Mouse (Mus musculus) intestine, embryonic 15.5 days (tissue): ENCODE results near the gene Zbtb41. TPM values are rescaled to one million over a fixed set of nuclear protein-coding genes. Genes with fewer than 3 reads are reported as not detected.

Source experiments
- ATAC-seq: fragments of 200-750 bp; cut with Nextera tagmentation; 2 replicates; pipeline ENCODE4 v1.8.0; 2017; ENCODE audit warnings: moderate TSS enrichment, moderate library complexity
- H3K27ac ChIP-seq: fragments of 300-500 bp; sonication (generic); 2 replicates; pipeline ENCODE4 v1.5.1; 2015; ENCODE audit warnings: mild to moderate bottlenecking, inconsistent platforms
- H3K27me3 ChIP-seq: fragments of 300-500 bp; sonication (generic); replicated peaks from 2 replicates; pipeline ENCODE4 v1.6.1; 2015; ENCODE audit warnings: inconsistent platforms
- H3K36me3 ChIP-seq: fragments of 300-500 bp; sonication (generic); 2 replicates; pipeline ENCODE4 v1.6.1; 2015; ENCODE audit warnings: inconsistent platforms
- H3K4me1 ChIP-seq: fragments of 300-500 bp; sonication (generic); replicated peaks from 2 replicates; pipeline ENCODE4 v1.6.1; 2015; ENCODE audit warnings: inconsistent platforms
- H3K4me2 ChIP-seq: fragments of 300-500 bp; sonication (generic); replicated peaks from 2 replicates; pipeline ENCODE4 v1.6.1; 2015; ENCODE audit warnings: mild to moderate bottlenecking, inconsistent platforms
- H3K4me3 ChIP-seq: fragments of 300-500 bp; sonication (generic); replicated peaks from 2 replicates; pipeline ENCODE4 v1.5.1; 2015; ENCODE audit warnings: inconsistent platforms
- H3K9ac ChIP-seq: fragments of 300-500 bp; sonication (generic); 2 replicates; pipeline ENCODE4 v1.6.1; 2015; ENCODE audit warnings: inconsistent platforms
- H3K9me3 ChIP-seq: fragments of 300-500 bp; sonication (generic); 2 replicates; pipeline ENCODE4 v1.6.1; 2016; ENCODE audit warnings: inconsistent platforms
- WGBS: fragments of 180-500 bp; shearing (Covaris S2); methylation state at CpG from one replicate; pipeline ENCODE4 v1.1.7; 2015; 5-methylcytosine and 5-hydroxymethylcytosine counted together
- polyA plus RNA-seq: library from polyadenylated mRNA; unstranded; fragments of >200 nt; fragmentation: Nextera tagmentation; extraction: Ambion mirVana; gene quantifications from 2 replicates; pipeline ENCODE4 v1.2.1, GENCODE M21; 2015

Gene Zbtb41
- polyA plus RNA-seq, 1 experiment from 2014 or later: 8.6 TPM

DNA sequence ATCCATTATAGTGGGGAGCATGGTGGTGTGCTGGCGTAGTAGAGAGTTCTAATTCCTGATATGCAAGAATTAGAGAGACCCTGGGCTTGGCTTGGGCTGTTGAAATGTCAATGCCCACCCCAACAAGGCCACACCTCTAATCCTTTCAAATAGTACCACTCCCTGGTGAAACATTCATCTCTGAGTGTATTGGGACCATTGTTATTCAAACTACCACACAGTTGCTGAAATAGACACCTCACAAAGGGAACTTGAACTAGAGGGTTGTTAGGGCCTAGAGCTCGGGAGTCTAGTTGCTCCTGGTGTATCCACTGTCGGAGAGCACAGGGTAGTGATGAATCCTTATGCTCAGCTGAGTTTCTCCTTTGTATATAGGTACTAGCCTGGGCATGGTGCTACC, 72.5 kb downstream of the Zbtb41 start:
- Histone ChIP-seq H3K4me1 (no peaks in the 10 kb centered on the region), H3K27me3 (no peaks in the 10 kb centered on the region), H3K9me3 (no peaks in the 10 kb centered on the region), H3K9ac (no peak overlapping the region), H3K27ac (no peak overlapping the region), H3K4me2 (no peak overlapping the region), H3K36me3 (peaks cover 15% of the 10 kb centered on the region), H3K4me3 (no peak overlapping the region)
- 90% methylated on average over 3 of the region's 3 CpGs for WGBS
- no peak for ATAC-seq

DNA sequence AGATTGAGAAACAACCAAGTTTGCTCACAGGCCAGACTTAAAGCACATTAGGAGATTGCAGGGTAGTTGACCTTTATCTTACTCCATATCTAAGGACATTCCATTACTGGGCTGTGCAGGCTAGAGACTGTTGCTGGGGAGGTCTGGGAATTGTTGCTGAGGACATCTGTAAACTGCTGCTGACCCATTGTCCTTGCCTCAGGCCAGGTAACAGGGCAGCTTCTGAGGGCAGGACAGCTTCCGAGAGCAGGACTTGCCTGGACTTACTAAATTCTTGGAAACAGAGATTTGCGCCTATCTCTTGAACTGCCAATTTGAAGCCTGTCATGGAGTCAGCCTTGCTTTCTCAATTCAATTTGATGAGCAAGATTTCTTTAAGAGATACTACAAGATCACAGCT, 73.3 kb downstream of the Zbtb41 start:
- no peak for ATAC-seq

DNA sequence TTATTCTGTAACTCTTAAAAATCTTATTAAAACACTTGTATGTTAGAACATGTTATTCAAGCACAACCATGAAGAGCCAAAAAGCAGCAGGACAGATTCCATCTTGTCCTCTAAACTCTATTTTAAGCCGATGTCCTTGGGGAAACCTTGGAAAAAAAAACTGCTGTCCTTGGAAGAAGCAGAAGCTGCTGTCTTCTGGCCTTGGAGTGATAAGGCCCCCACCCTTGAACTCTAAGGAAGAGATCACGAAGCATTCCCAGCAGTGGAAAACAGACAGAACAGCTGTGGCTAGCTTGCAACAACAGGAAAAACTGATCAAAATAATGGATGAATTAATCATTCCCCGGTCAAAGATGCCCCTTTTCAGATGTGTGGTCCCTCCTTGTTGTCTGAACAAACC, 74.1 kb downstream of the Zbtb41 start:
- Histone ChIP-seq H3K36me3 (peaks cover 12% of the 10 kb centered on the region), H3K9ac (no peak overlapping the region), H3K27ac (no peak overlapping the region), H3K4me2 (no peak overlapping the region), H3K9me3 (no peaks in the 10 kb centered on the region), H3K4me1 (no peaks in the 10 kb centered on the region), H3K4me3 (no peak overlapping the region), H3K27me3 (no peaks in the 10 kb centered on the region)
- ATAC-seq: no peak
- WGBS: 88% methylated on average over 3 of the region's 3 CpGs

More for the DNA sequence above, 73.3 kb downstream of the Zbtb41 start:
- H3K36me3 ChIP-seq: peaks cover 15% of the 10 kb centered on the region
- no peaks in the 10 kb centered on the region for H3K9me3 ChIP-seq
- H3K4me3 ChIP-seq: no peak overlapping the region
- 89% methylated on average over 2 of the region's 2 CpGs for WGBS
- no peak overlapping the region for H3K9ac ChIP-seq
- H3K4me1 ChIP-seq: no peaks in the 10 kb centered on the region
- H3K27ac ChIP-seq: no peak overlapping the region
- no peak overlapping the region for H3K4me2 ChIP-seq
- no peaks in the 10 kb centered on the region for H3K27me3 ChIP-seq

DNA sequence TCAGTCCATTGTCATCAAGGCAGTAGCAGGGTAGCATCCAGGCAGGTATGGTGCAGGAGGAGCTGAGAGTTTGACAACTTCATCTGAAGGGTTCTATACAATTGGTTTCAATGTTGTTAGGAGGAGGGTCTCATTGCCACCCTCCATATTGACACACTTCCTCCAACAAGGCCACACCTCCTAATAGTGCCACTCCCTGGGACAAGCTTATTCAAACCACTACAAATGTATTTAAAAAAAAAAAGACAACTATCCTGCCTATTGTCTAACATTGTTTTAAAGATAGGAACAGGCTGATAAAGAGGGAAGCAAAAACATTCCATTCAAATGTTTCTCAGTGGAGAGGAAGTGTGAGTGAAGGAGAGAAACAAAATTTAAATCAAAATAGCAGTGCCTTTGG, 77.7 kb downstream of the Zbtb41 start:
- H3K27me3 ChIP-seq: no peaks in the 10 kb centered on the region
- H3K4me1 ChIP-seq: no peaks in the 10 kb centered on the region
- H3K9me3 ChIP-seq: no peaks in the 10 kb centered on the region
- H3K36me3 ChIP-seq: peaks cover 3% of the 10 kb centered on the region; the same call in 1 of the 2 replicates
- no peak overlapping the region for H3K27ac ChIP-seq
- no peak for ATAC-seq
- H3K9ac ChIP-seq: no peak overlapping the region
- no peak overlapping the region for H3K4me3 ChIP-seq
- no peak overlapping the region for H3K4me2 ChIP-seq

DNA sequence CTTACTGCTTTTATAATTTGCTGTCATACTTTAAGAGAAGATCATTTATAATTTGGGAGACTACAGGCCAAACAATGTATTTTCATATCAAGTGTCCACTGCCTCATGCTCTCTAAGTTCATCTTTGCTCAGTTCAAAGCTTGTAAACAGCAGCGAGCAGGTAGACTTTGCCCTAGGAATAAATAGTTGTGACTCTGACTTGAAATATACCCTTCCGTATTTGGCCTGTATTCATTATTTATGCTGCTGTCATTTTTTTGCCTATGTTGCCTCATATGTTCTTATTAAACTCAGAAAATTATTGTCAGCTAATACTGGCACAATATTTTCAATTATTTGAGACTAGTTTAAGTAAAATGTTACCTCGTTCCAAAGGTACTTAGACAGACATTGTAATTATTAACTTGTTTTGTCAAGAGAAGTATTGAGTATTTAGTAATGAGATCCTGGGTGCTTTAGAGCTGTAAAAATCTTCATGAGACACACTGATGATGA, 79.2 kb downstream of the Zbtb41 start, which contains the start of gene F13b:
Gene F13b (plus strand): TSS at position 445 of the 495 bp plus-strand sequence.
- no peaks in the 10 kb centered on the region for H3K27me3 ChIP-seq
- H3K9ac ChIP-seq: no peak within 1 kb of the TSS
- peak; percentile 56; the same call in 1 of the 2 replicates for ATAC-seq
- H3K36me3 ChIP-seq: no peaks in the 10 kb centered on the region
- H3K9me3 ChIP-seq: no peaks in the 10 kb centered on the region
- no peak within 1 kb of the TSS for H3K27ac ChIP-seq
- H3K4me1 ChIP-seq: no peaks in the 10 kb centered on the region
- H3K4me2 ChIP-seq: no peak within 1 kb of the TSS
- H3K4me3 ChIP-seq: no peak within 1 kb of the TSS
- WGBS: 70% methylated on average over 3 of the region's 3 CpGs

Other genes with a start within 250 kb of the Zbtb41 start
- gene Crb1, start 45.2 kb upstream of the Zbtb41 start, polyA plus RNA-seq: 0.05 and 0.10 TPM in 2 replicates
- gene Aspm, start 32.5 kb downstream of the Zbtb41 start, polyA plus RNA-seq: 10.6 and 12.6 TPM in 2 replicates
- gene F13b, start 79.4 kb downstream of the Zbtb41 start, polyA plus RNA-seq: 0.20 and 0.30 TPM in 2 replicates
- 0.15 TPM in 1 of 2 replicates, not detected in the other for gene Cfhr1, start 138.0 kb downstream of the Zbtb41 start, polyA plus RNA-seq